Mouse (Mus musculus) spleen, embryonic (tissue): Measurements from ENCODE around the gene Zbp1.

Source experiments
- CTCF ChIA-PET: fragments of 350-600 bp; sonication (Branson Sonifier 250); formaldehyde crosslinking; loops from one replicate; lab custom pipeline; 2022; lab: Charles Lee

Gene Zbp1

GRCm38 (mm10) chr2:173158390-173159055, 60.2 kb downstream of the Zbp1 start:
- CTCF ChIA-PET, result no interaction called here

GRCm38 (mm10) chr2:173157871-173158270, 60.9 kb downstream of the Zbp1 start:
- CTCF ChIA-PET, result interaction anchor here (0.6 kb wide), 1 partner anchor 32 kb away, joined by 7 read pairs; no protein-coding TSS in a partner anchor

DNA sequence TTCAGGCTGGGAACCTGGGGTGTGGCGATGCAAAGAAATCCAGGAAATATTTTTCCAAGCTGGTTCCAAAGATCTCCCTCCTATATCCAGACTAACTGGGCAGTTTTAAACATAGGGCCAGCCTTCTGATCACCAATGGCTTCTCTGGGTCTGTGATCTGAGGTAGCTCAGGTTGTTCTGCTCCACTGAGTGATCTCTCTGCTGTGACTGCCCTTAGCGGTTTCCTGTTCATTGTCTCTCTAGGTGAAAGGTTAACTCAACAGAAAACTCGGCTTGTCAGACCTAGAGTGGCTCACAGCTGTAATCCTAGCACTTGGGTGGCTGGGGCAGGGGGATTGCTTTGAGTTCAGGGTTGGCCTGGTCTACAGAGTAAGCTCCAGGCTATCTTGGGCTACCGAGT, 61.3 kb downstream of the Zbp1 start:
- CTCF ChIA-PET, result interaction anchor here (0.6 kb wide), 1 partner anchor 32 kb away, joined by 7 read pairs; no protein-coding TSS in a partner anchor

GRCm38 (mm10) chr2:173156923-173157322, 61.8 kb downstream of the Zbp1 start:
- CTCF ChIA-PET, result no interaction called here
